In genomic region chr6:94682270-94682618, GRCm38 (mm10) we compare ENCODE assay signal across 11 mouse cellular contexts. TPM values are rescaled to one million over a fixed set of nuclear protein-coding genes. Genes with fewer than 3 reads are reported as not detected.
DNase-seq lines count a peak whose midpoint lies in the region; ATAC-seq and TF ChIP-seq lines count a peak whose summit lies in the region.
"Had no signal": no experiment of that assay in that cellular context is flagged by ENCODE, and none has a peak within 500 bp of the region (broad histone marks: within the 10 kb centered on the region; RNA-seq: fewer than 3 reads in every experiment).

No protein-coding gene starts in this region.

- no peak overlapping the region for H3K4me2 ChIP-seq in kidney, embryonic 15.5 days
- peak overlapping the region; percentile 35 for H3K4me2 ChIP-seq in forebrain, embryonic 16.5 days (ENCODE audit: low read length)
- no peak overlapping the region for H3K4me2 ChIP-seq in limb, embryonic 14.5 days (replicated peaks; ENCODE audit: low read depth, low read length, severe bottlenecking)

- H3K36me3 ChIP-seq in kidney, embryonic 15.5 days = no peaks in the 10 kb centered on the region
- H3K36me3 ChIP-seq in forebrain, embryonic 16.5 days (ENCODE audit: control insufficient read depth, insufficient read depth) = no peaks in the 10 kb centered on the region
- no peaks in the 10 kb centered on the region for H3K36me3 ChIP-seq in limb, embryonic 14.5 days (ENCODE audit: control insufficient read depth, insufficient read depth, low read length)

- no peaks in the 10 kb centered on the region for H3K9me3 ChIP-seq in kidney, embryonic 15.5 days (replicated peaks)
- H3K9me3 ChIP-seq in forebrain, embryonic 16.5 days (ENCODE audit: control insufficient read depth, low read length) = no peaks in the 10 kb centered on the region
- H3K9me3 ChIP-seq in limb, embryonic 14.5 days (ENCODE audit: control insufficient read depth, low read length) = no peaks in the 10 kb centered on the region

- no peak overlapping the region for H3K9ac ChIP-seq in kidney, embryonic 15.5 days
- no peak overlapping the region for H3K9ac ChIP-seq in forebrain, embryonic 16.5 days (replicated peaks; ENCODE audit: low read depth, low read length)
- 0 out of 2 replicates have a peak overlapping the region, but pooled peaks have one; percentile 13 for H3K9ac ChIP-seq in limb, embryonic 14.5 days (ENCODE audit: low read depth, low read length, severe bottlenecking)

- no peak for TF ChIP-seq POLR2A in brain, embryonic 14.5 days (IDR thresholded peaks at IDR 0.05; ENCODE audit: borderline replicate concordance, extremely low read depth, insufficient read depth, insufficient read length, poor library complexity, severe bottlenecking)
- TF ChIP-seq POLR2A in limb, embryonic 14.5 days (IDR thresholded peaks at IDR 0.05; ENCODE audit: borderline replicate concordance, extremely low read depth, insufficient read depth, insufficient read length) = no peak

- 74% methylated on average over 6 of the region's 6 CpGs for WGBS in kidney, embryonic 15.5 days
- WGBS in forebrain, embryonic 16.5 days = 19% methylated on average over 6 of the region's 6 CpGs
- 47% methylated on average over 6 of the region's 6 CpGs for WGBS in limb, embryonic 14.5 days

- TF ChIP-seq CTCF in brain, embryonic 14.5 days (IDR thresholded peaks at IDR 0.05; ENCODE audit: borderline replicate concordance, extremely low read depth, insufficient read depth, insufficient read length) = no peak

- peak overlapping the region; percentile 24; the same call in 1 of the 2 replicates for H3K27ac ChIP-seq in kidney, embryonic 15.5 days
- H3K27ac ChIP-seq in forebrain, embryonic 16.5 days (ENCODE audit: low read length) = peak overlapping the region; percentile 49
- 0 out of 2 replicates have a peak overlapping the region, but pooled peaks have one; percentile 21 for H3K27ac ChIP-seq in limb, embryonic 14.5 days (replicated peaks; ENCODE audit: low read depth, low read length)
- H3K27ac ChIP-seq: macrophage had no signal

- H3K27me3 ChIP-seq in kidney, embryonic 15.5 days = no peaks in the 10 kb centered on the region
- no peaks in the 10 kb centered on the region; the same call in 1 of the 2 replicates for H3K27me3 ChIP-seq in forebrain, embryonic 16.5 days (replicated peaks; ENCODE audit: control insufficient read depth, insufficient read depth, low read length)
- no peaks in the 10 kb centered on the region for H3K27me3 ChIP-seq in limb, embryonic 14.5 days (ENCODE audit: control insufficient read depth, insufficient read depth, low read length)

- no peak overlapping the region for H3K4me3 ChIP-seq in kidney, embryonic 15.5 days (replicated peaks)
- no peak overlapping the region for H3K4me3 ChIP-seq in forebrain, embryonic 16.5 days (replicated peaks; ENCODE audit: low read length)
- H3K4me3 ChIP-seq in limb, embryonic 14.5 days (replicated peaks; ENCODE audit: low read length) = no peak overlapping the region

- no peak for DNase-seq in kidney, postnatal 10 days
- peak; percentile 57 for DNase-seq in brain, embryonic 14.5 days (ENCODE audit: low read depth)
- DNase-seq in limb, embryonic 14.5 days (ENCODE audit: low spot score) = no peak
- no peak for DNase-seq in right cerebral cortex, postnatal 36 days (ENCODE audit: low spot score in 2 of 2)
- no peak for DNase-seq in kidney, adult 11 months
- no peak for DNase-seq in urinary bladder, postnatal 36 days (ENCODE audit: low spot score in 2 of 2)
- DNase-seq: adrenal gland, adult 8-10 months; kidney, adult 18-20 months had no signal

- no peak for ATAC-seq in kidney, embryonic 15.5 days (replicated peaks; ENCODE audit: low FRiP score)
- no peak for ATAC-seq in forebrain, embryonic 16.5 days
- no peak for ATAC-seq in limb, embryonic 14.5 days (ENCODE audit: low FRiP score, low read depth)

- H3K4me1 ChIP-seq in kidney, embryonic 15.5 days = peaks cover 63% of the 10 kb centered on the region
- peaks cover 28% of the 10 kb centered on the region for H3K4me1 ChIP-seq in forebrain, embryonic 16.5 days (replicated peaks; ENCODE audit: control insufficient read depth, insufficient read depth, low read length)
- peaks cover 83% of the 10 kb centered on the region for H3K4me1 ChIP-seq in limb, embryonic 14.5 days (ENCODE audit: control insufficient read depth, insufficient read depth, low read length)

RNA-seq across cellular contexts. Expression of gene Lrig1, which starts 17.7 kb away (rescaled TPM):
- 7.3 and 8.1 TPM in 2 replicates for polyA plus RNA-seq in kidney, embryonic 15.5 days (2015; fragmentation: Nextera tagmentation; extraction: Ambion mirVana)
- 27.4 and 39.1 TPM in 2 replicates for polyA plus RNA-seq in brain, embryonic 14.5 days (2012; rRNA removed)
- polyA plus RNA-seq in forebrain, embryonic 16.5 days (2015; fragmentation: Nextera tagmentation; extraction: Ambion mirVana) = 7.1 and 8.3 TPM in 2 replicates
- 49.4 and 59.6 TPM in 2 replicates for polyA plus RNA-seq in limb, embryonic 14.5 days (2012; rRNA removed)
- polyA plus RNA-seq in limb, embryonic 14.5 days (2014; fragmentation: Nextera tagmentation; extraction: Ambion mirVana) = 31.2 and 35.1 TPM in 2 replicates
